Mouse (Mus musculus) erythroblast, embryonic 14.5 days (primary cell): ENCODE data around the gene Mas1. TPM values are rescaled to one million over a fixed set of nuclear protein-coding genes. Genes with fewer than 3 reads are reported as not detected.

Experiments
- H3K27me3 ChIP-seq: 2 replicates; pipeline ENCODE4 v1.6.1; 2012; ENCODE audit warnings: inconsistent platforms; ENCODE audit not compliant: control insufficient read depth
- H3K36me3 ChIP-seq: 2 replicates; pipeline ENCODE4 v1.6.1; 2012; ENCODE audit warnings: mild to moderate bottlenecking, inconsistent platforms; ENCODE audit not compliant: control insufficient read depth
- H3K4me1 ChIP-seq: 2 replicates; pipeline ENCODE4 v1.6.1; 2012; ENCODE audit warnings: inconsistent platforms; ENCODE audit not compliant: control insufficient read depth
- H3K4me3 ChIP-seq: replicated peaks from 2 replicates; pipeline ENCODE3; 2012; ENCODE audit warnings: moderate library complexity, mild to moderate bottlenecking, inconsistent platforms
- H3K9me3 ChIP-seq: 2 replicates; pipeline ENCODE4 v1.6.1; 2012; ENCODE audit warnings: low read length, inconsistent platforms, mixed read lengths; ENCODE audit not compliant: control insufficient read depth
- GATA1 ChIP-seq: IDR thresholded peaks from 2 replicates; pipeline ENCODE4 v1.6.1; 2012; ENCODE audit warnings: low read length, inconsistent platforms, mixed read lengths
- TAL1 ChIP-seq: IDR thresholded peaks from 3 replicates; pipeline ENCODE4 v1.6.1; 2012; ENCODE audit warnings: low read length, inconsistent platforms, mixed read lengths
- polyA plus RNA-seq: library from polyadenylated mRNA; stranded (reverse); fragments of >175 nt; gene quantifications from 2 replicates; pipeline ENCODE4 v1.2.3, GENCODE M21; 2012

The Mas1 gene
- polyA plus RNA-seq, 1 experiment: not detected

GRCm38 (mm10) chr17:12844540-12844939, 23.4 kb downstream of the Mas1 start:
- H3K4me3 ChIP-seq: no peak overlapping the region
- H3K27me3 ChIP-seq: peaks cover 3% of the 10 kb centered on the region; the same call in 1 of the 2 replicates
- H3K9me3 ChIP-seq: 0 out of 2 replicates have a peak, but pooled peaks cover 2% of the 10 kb centered on the region
- no peak for TF ChIP-seq GATA1
- TF ChIP-seq TAL1: no peak
- no peaks in the 10 kb centered on the region for H3K4me1 ChIP-seq
- H3K36me3 ChIP-seq: no peaks in the 10 kb centered on the region

- H3K27me3 ChIP-seq: peaks cover 3% of the 10 kb centered on the region; the same call in 1 of the 2 replicates
- no peaks in the 10 kb centered on the region for H3K4me1 ChIP-seq
- no peaks in the 10 kb centered on the region for H3K36me3 ChIP-seq
- no peak overlapping the region for H3K4me3 ChIP-seq
- TF ChIP-seq GATA1 (no peak), TAL1 (no peak)
- H3K9me3 ChIP-seq: 0 out of 2 replicates have a peak, but pooled peaks cover 2% of the 10 kb centered on the region
Measured at GRCm38 (mm10) chr17:12843826-12844225, 24.1 kb downstream of the Mas1 start.

DNA sequence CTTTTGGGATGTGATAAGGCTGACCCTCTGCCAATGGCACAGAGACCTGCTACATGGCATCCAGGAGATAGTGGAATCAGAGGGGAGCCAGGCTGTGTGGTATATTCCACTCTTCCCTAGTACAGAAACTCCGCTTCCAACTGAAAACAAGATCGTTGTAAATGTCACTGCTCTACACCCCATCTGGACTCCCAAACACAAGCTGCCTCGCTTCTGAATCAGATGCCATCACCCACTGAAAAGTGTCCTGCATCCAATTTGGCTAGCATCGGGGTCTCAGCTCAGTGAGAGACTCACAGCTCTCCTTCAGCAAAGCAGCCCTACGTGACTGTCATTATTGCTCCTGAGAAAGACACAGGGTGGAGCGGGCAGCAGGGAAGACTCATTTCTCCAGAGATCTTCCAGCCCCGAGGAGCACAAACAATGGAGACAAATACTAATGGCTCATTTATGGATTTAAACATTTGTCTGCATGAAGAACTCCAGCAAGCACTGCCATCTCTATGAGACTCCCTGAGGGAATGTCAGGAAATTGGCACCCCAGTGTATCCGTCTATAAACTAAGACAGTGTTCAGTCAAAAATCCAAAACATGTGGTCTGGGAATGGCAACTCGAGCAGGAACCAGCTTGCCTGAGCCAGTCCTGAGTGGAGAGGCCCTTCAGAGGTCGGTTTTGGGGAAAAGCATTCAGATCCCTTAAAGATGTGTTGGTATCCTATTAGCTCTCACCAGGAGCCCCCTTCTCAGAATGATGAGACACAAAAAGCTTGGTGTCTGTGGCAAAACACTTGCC, 28.3 kb downstream of the Mas1 start:
- Histone ChIP-seq H3K36me3 (no peaks in the 10 kb centered on the region), H3K4me3 (no peak overlapping the region), H3K9me3 (0 out of 2 replicates have a peak, but pooled peaks cover 2% of the 10 kb centered on the region), H3K27me3 (no peaks in the 10 kb centered on the region), H3K4me1 (no peaks in the 10 kb centered on the region)
- TF ChIP-seq TAL1: no peak
- no peak for TF ChIP-seq GATA1

DNA sequence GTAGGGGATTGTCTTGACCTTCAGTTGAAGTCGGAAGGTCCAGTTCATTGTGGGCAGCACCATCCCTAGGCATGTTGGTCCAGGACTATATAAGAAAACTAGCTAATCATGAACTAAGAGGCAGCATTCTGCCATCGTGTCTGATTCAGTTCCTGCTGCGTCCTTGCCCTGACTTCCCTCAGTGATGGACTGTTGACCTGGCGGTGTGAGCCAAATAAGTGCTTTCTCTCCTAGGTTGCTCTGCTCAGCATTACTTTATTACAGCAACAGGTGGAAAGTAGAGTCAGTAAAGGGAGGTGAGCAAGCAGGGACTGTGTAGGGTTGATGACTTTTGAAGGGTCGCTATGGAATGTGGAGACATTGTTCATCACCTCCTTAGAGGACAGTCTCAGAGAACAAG, 32.2 kb downstream of the Mas1 start:
- TF ChIP-seq GATA1 (no peak), TAL1 (no peak)
- no peaks in the 10 kb centered on the region for H3K27me3 ChIP-seq

GRCm38 (mm10) chr17:12834826-12835225, 33.1 kb downstream of the Mas1 start:
- Histone ChIP-seq H3K9me3 (no peaks in the 10 kb centered on the region), H3K36me3 (no peaks in the 10 kb centered on the region), H3K4me3 (no peak overlapping the region), H3K27me3 (no peaks in the 10 kb centered on the region), H3K4me1 (no peaks in the 10 kb centered on the region)
- TF ChIP-seq GATA1 (no peak), TAL1 (no peak)

More for the DNA sequence above, 32.2 kb downstream of the Mas1 start:
- no peaks in the 10 kb centered on the region for H3K4me1 ChIP-seq
- no peaks in the 10 kb centered on the region for H3K36me3 ChIP-seq
- no peak overlapping the region for H3K4me3 ChIP-seq
- H3K9me3 ChIP-seq: no peaks in the 10 kb centered on the region

DNA sequence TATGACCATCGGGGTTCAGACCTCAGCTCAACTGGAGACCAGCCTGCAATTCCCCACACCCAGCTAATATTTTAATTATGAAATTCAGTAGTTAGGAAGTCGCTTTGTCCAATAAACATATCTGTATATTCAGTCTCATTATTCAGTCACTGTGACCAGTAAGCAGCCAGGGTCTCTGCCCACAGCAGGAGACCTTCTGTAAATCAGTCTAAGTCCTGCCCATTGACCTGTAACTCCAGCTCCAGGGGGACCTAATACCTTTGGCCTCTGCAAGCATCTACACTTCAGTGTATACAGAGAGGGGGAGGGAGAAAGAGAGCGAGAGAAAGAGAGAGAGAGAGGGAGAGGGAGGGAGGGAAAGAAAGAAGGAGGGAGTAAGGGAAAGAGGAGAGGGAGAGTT, 33.6 kb downstream of the Mas1 start:
- TF ChIP-seq TAL1 (no peak), GATA1 (no peak)
- no peaks in the 10 kb centered on the region for H3K4me1 ChIP-seq
- no peak overlapping the region for H3K4me3 ChIP-seq
- no peaks in the 10 kb centered on the region for H3K36me3 ChIP-seq
- H3K9me3 ChIP-seq: no peaks in the 10 kb centered on the region
- H3K27me3 ChIP-seq: no peaks in the 10 kb centered on the region

DNA sequence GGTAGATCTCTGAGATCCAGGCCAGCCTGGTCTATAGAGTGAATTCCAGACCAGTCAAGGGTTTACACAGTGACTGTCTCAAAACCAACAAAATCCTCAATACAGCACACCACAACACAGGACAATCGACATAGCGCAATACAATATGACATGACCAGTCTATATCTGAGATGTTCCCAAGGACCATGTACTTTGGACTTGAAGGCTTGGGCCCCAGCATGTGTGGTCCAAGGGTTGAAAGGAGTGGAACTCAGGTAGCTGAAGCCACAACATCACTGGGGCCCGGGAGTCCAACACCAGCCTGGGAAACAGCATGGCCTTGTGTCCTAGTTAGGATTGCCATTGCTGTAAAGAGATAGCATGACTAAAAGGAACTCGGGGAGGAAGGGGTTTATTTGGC, 35.3 kb downstream of the Mas1 start:
- no peak for TF ChIP-seq GATA1
- no peak for TF ChIP-seq TAL1
- no peaks in the 10 kb centered on the region for H3K36me3 ChIP-seq
- no peak overlapping the region for H3K4me3 ChIP-seq
- H3K4me1 ChIP-seq: no peaks in the 10 kb centered on the region; the same call in 1 of the 2 replicates
- no peaks in the 10 kb centered on the region for H3K9me3 ChIP-seq
- no peaks in the 10 kb centered on the region for H3K27me3 ChIP-seq

DNA sequence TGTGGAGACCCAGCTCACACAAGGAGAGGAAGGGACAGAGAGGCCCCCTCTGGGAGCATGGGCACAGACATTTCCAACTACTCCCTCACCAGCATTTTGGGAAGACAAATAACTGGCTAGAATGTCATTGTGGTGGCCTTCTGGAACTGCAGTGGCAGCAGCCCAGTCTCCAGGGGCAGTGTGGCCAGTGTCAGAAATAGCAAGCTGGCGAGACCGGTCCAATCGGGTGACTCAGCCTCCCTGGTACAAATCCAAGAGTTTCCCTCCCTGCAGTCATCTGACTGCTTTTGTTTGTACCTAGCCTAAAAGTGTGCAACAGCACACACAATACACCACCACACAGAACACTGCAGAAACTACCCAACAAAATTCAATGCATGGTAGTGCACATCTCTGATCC, 35.7 kb downstream of the Mas1 start:
- Histone ChIP-seq H3K4me3 (no peak overlapping the region), H3K4me1 (no peaks in the 10 kb centered on the region; the same call in 1 of the 2 replicates), H3K9me3 (no peaks in the 10 kb centered on the region), H3K36me3 (no peaks in the 10 kb centered on the region), H3K27me3 (no peaks in the 10 kb centered on the region)
- TF ChIP-seq TAL1 (no peak), GATA1 (no peak)

- no peak for TF ChIP-seq GATA1
- TF ChIP-seq TAL1: no peak
- Histone ChIP-seq H3K4me1 (no peaks in the 10 kb centered on the region; the same call in 1 of the 2 replicates), H3K36me3 (no peaks in the 10 kb centered on the region), H3K4me3 (no peak overlapping the region), H3K27me3 (no peaks in the 10 kb centered on the region), H3K9me3 (no peaks in the 10 kb centered on the region)
Measured at GRCm38 (mm10) chr17:12830351-12830750, 37.6 kb downstream of the Mas1 start.
